Mouse (Mus musculus): ENCODE results near the gene Ambra1.

- TF ChIP-seq POLR2A (IDR thresholded peaks at IDR 0.05; ENCODE audit: insufficient read depth, low read depth, low read length), result no peak
- TF ChIP-seq CTCF (IDR thresholded peaks at IDR 0.05; ENCODE audit: insufficient read depth, low read depth, low read length), result no peak
Observed at GRCm38 (mm10) chr2:91955875-91956274, 225.9 kb downstream of the Ambra1 start.
